Mouse (Mus musculus) forebrain, postnatal 0 days (tissue): ENCODE data around the gene Nav3. TPM values are rescaled to one million over a fixed set of nuclear protein-coding genes. Genes with fewer than 3 reads are reported as not detected.
"Not testable (repeated sequence)": the region's sequence is repeated elsewhere in the genome, so short reads cannot be mapped to it uniquely, and the experiment has no call there.

Experiments used
- ATAC-seq: fragments of 200-750 bp; cut with Nextera tagmentation; 2 replicates; pipeline ENCODE4 v1.8.0; 2017; ENCODE audit warnings: mild to moderate bottlenecking, moderate library complexity
- DNase-seq: peaks from one replicate; pipeline ENCODE4 v3.0.0-alpha.2; 2015
- H3K27ac ChIP-seq: fragments of 300-500 bp; sonication (generic); 2 replicates; pipeline ENCODE4 v1.5.1; 2014; ENCODE audit warnings: low read depth, mild to moderate bottlenecking, antibody characterized with exemption, low read length, moderate library complexity, mixed read lengths
- H3K27me3 ChIP-seq: fragments of 300-500 bp; sonication (generic); 2 replicates; pipeline ENCODE4 v1.6.1; 2014; ENCODE audit warnings: mild to moderate bottlenecking, low read length, mixed read lengths; ENCODE audit not compliant: insufficient read depth
- H3K36me3 ChIP-seq: fragments of 300-500 bp; sonication (generic); 2 replicates; pipeline ENCODE4 v1.6.1; 2014; ENCODE audit warnings: mild to moderate bottlenecking, moderate library complexity; ENCODE audit not compliant: insufficient read depth
- H3K4me1 ChIP-seq: fragments of 300-500 bp; sonication (generic); 2 replicates; pipeline ENCODE4 v1.6.1; 2014; ENCODE audit warnings: antibody characterized with exemption; ENCODE audit not compliant: insufficient read depth
- H3K4me2 ChIP-seq: fragments of 300-500 bp; sonication (generic); 2 replicates; pipeline ENCODE4 v1.6.1; 2014; ENCODE audit warnings: low read depth, mild to moderate bottlenecking, moderate library complexity
- H3K4me3 ChIP-seq: fragments of 300-500 bp; sonication (generic); 2 replicates; pipeline ENCODE4 v1.5.1; 2014; ENCODE audit warnings: low read depth, low read length, mixed read lengths
- H3K9ac ChIP-seq: fragments of 300-500 bp; sonication (generic); 2 replicates; pipeline ENCODE4 v1.6.1; 2014; ENCODE audit warnings: mild to moderate bottlenecking
- H3K9me3 ChIP-seq: fragments of 300-500 bp; sonication (generic); 2 replicates; pipeline ENCODE4 v1.6.1; 2016; ENCODE audit warnings: low read length
- CTCF ChIP-seq: sonication (generic); IDR thresholded peaks from 2 replicates; pipeline ENCODE4 v1.5.1; 2016; ENCODE audit warnings: antibody characterized with exemption, control low read depth, low read depth
- WGBS: fragments of 180-500 bp; shearing (Covaris S2); extraction: QIAGEN DNeasy Blood & Tissue Kit; methylation state at CpG from one replicate; pipeline ENCODE4 v1.1.7; 2014; 5-methylcytosine and 5-hydroxymethylcytosine counted together
- polyA plus RNA-seq: library from polyadenylated mRNA; unstranded; fragments of >200 nt; fragmentation: Nextera tagmentation; extraction: Ambion mirVana; gene quantifications from 2 replicates; pipeline ENCODE4 v1.2.1, GENCODE M21; 2015
- total RNA-seq: library from RNA; depleted of rRNA; stranded (reverse); fragments of >200 nt; gene quantifications from 2 replicates; pipeline ENCODE4 v1.2.3, GENCODE M21; 2014

Nav3 gene
- total and polyA plus RNA-seq, 2 experiments from 2014 or later: 20.1 to 119 TPM

DNA sequence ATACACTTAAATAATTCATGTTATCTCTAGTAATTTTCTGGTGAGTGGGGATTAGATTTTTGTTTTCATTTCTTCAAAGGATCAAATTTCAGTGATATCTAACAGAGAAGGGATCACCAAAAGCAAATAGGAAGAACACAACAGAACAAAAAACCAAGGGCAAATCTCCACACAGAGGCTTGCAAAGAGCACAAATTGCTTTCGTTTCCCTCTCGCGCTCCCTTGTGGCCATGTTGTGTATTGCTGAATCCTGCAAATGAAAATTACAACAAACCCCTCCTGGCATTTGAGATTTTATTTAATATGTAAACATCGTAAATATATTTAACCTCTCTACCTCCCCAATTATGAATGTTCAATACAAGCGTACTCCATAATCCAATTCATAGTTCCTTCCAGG lies 370.8 kb downstream of the Nav3 start:
- TF ChIP-seq CTCF: peak; percentile 79
- H3K27ac ChIP-seq: no peak overlapping the region
- no peak overlapping the region for H3K9ac ChIP-seq
- 11% methylated on average over 5 of the region's 5 CpGs for WGBS
- H3K36me3 ChIP-seq: no peaks in the 10 kb centered on the region
- no peak overlapping the region for H3K4me3 ChIP-seq
- DNase-seq: peak; percentile 60
- H3K4me2 ChIP-seq: no peak overlapping the region
- no peaks in the 10 kb centered on the region for H3K9me3 ChIP-seq
- ATAC-seq: no peak
- no peaks in the 10 kb centered on the region for H3K27me3 ChIP-seq
- H3K4me1 ChIP-seq: no peaks in the 10 kb centered on the region

DNA sequence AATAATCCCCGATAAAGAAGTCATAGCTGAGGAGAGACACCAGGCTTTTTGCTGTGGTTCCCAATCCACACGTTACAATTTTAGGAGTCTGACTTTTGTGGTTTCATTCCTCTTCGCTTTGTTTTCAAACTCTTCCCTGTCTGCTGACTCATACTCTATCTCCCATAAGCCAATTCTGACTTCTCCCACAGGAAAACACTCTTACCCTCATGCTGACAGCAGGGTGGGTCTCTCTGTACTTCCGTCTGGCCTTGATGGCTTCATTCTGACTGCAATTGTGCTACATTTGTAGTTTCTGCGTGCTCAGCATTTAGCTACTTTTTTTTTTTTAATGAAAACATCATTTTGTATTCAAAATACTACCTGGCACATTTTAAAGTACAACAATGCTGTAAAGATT lies 379.4 kb downstream of the Nav3 start:
- H3K9ac ChIP-seq: no peak overlapping the region
- no peaks in the 10 kb centered on the region for H3K27me3 ChIP-seq
- DNase-seq (no peak), ATAC-seq (no peak)
- H3K27ac ChIP-seq: no peak overlapping the region
- no peaks in the 10 kb centered on the region for H3K4me1 ChIP-seq
- 0 out of 2 replicates have a peak, but pooled peaks cover 2% of the 10 kb centered on the region for H3K9me3 ChIP-seq
- no peak for TF ChIP-seq CTCF
- no peaks in the 10 kb centered on the region for H3K36me3 ChIP-seq
- WGBS: 83% methylated on average over 5 of the region's 5 CpGs
- H3K4me2 ChIP-seq: no peak overlapping the region
- no peak overlapping the region for H3K4me3 ChIP-seq

- Histone ChIP-seq H3K9me3 (no peaks in the 10 kb centered on the region), H3K27ac (no peak overlapping the region), H3K4me1 (no peaks in the 10 kb centered on the region), H3K4me3 (no peak overlapping the region), H3K9ac (no peak overlapping the region), H3K27me3 (no peaks in the 10 kb centered on the region), H3K4me2 (no peak overlapping the region), H3K36me3 (no peaks in the 10 kb centered on the region)
- ATAC-seq (no peak), DNase-seq (no peak)
- 80% methylated on average over 8 of the region's 8 CpGs for WGBS
- TF ChIP-seq CTCF: no peak
These were observed 383.6 kb downstream of the Nav3 start for GRCm38 (mm10) chr10:110072355-110072754.

- no peak for ATAC-seq
- no peak for TF ChIP-seq CTCF
- H3K4me2 ChIP-seq: no peak overlapping the region
- H3K9ac ChIP-seq: no peak overlapping the region
- no peaks in the 10 kb centered on the region for H3K9me3 ChIP-seq
- H3K27me3 ChIP-seq: no peaks in the 10 kb centered on the region
- no peaks in the 10 kb centered on the region for H3K36me3 ChIP-seq
- H3K4me3 ChIP-seq: no peak overlapping the region
- 72% methylated on average over 5 of the region's 5 CpGs for WGBS
- no peaks in the 10 kb centered on the region for H3K4me1 ChIP-seq
- DNase-seq: no peak
- H3K27ac ChIP-seq: no peak overlapping the region
These were observed 394.8 kb downstream of the Nav3 start for GRCm38 (mm10) chr10:110061166-110061565.

DNA sequence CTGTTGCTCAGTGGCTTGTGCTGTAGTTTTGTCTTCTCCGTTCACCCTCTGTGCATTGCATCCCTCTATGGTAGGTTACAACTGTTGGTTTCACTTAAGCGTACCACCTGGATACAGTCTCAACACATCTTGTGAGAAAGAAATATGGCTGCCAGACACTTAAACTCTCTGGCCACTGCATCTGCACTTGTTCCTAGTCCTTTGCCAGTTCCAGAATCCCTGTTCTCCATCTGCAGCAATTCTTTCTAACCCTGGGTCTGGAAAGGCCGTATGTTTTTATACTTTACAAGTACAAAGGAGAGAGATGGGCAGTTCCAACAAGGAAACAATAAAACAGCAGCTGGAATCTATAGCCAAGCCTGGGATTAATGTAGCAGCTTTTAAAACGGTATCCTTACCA lies 418.5 kb downstream of the Nav3 start:
- no peak for ATAC-seq
- Histone ChIP-seq H3K27ac (no peak overlapping the region; the same call in 1 of the 2 replicates), H3K4me1 (no peaks in the 10 kb centered on the region), H3K9me3 (no peaks in the 10 kb centered on the region), H3K27me3 (no peaks in the 10 kb centered on the region), H3K36me3 (no peaks in the 10 kb centered on the region), H3K9ac (no peak overlapping the region), H3K4me2 (no peak overlapping the region), H3K4me3 (no peak overlapping the region)
- WGBS: 86% methylated on average over 4 of the region's 4 CpGs
- DNase-seq: no peak
- no peak for TF ChIP-seq CTCF

- Histone ChIP-seq H3K4me2 (no peak overlapping the region), H3K4me1 (no peaks in the 10 kb centered on the region), H3K36me3 (no peaks in the 10 kb centered on the region), H3K9me3 (no peaks in the 10 kb centered on the region), H3K27me3 (no peaks in the 10 kb centered on the region), H3K27ac (no peak overlapping the region), H3K4me3 (no peak overlapping the region), H3K9ac (no peak overlapping the region)
- DNase-seq (no peak), ATAC-seq (no peak)
- TF ChIP-seq CTCF: no peak
- 89% methylated on average over 7 of the region's 7 CpGs for WGBS
These were observed 421.4 kb downstream of the Nav3 start for GRCm38 (mm10) chr10:110034582-110035099.

- not testable (repeated sequence) for H3K27ac ChIP-seq, ATAC-seq, DNase-seq, H3K4me2 ChIP-seq, H3K27me3 ChIP-seq, H3K4me1 ChIP-seq, H3K9me3 ChIP-seq, H3K36me3 ChIP-seq, H3K9ac ChIP-seq, H3K4me3 ChIP-seq
- WGBS: 9% methylated on average over 2 of the region's 2 CpGs
These were observed 431.1 kb downstream of the Nav3 start for GRCm38 (mm10) chr10:110024897-110025296.
